Mouse (Mus musculus): Measurements from ENCODE around the gene Mthfd1l.

Mthfd1l gene

DNA sequence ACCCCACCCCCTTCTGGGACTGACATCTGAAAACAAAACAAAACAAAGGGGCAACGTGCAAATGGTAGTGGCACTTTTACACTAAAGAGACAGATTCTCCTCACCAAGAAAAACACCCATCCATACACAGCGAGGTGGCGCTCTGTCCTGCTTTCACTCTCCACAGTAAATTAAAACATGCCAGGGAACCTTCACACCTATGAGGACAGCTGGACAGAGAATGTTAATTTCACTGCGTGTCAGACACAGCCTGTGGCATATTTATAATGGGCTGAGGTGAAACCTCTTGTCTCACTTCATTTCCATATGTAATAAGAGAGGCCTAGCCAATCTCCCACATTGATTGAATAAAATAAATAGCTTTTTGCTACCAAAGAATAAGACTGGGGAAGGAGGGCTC, 146.4 kb downstream of the Mthfd1l start:
- CTCF ChIA-PET = no interaction called here

DNA sequence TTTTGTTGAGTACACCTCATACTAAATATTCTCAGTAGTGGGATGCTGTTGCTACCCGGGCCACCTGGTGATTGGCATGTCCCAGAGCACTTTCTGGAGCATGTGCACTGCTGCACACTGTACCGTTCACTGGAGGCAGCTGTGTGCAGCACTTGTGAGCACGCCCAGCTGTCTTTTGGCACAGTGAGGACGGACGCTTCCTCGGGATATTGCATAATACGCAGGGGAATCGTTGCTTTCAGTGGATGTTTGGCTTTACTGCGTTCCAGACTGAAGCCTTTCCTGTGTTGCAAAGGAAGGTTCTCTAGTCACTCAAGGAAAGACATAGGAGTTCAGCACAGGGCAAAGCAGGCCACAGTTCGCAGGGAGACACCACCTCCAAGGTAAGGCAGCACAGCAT, 147.8 kb downstream of the Mthfd1l start:
- CTCF ChIA-PET = no interaction called here

DNA sequence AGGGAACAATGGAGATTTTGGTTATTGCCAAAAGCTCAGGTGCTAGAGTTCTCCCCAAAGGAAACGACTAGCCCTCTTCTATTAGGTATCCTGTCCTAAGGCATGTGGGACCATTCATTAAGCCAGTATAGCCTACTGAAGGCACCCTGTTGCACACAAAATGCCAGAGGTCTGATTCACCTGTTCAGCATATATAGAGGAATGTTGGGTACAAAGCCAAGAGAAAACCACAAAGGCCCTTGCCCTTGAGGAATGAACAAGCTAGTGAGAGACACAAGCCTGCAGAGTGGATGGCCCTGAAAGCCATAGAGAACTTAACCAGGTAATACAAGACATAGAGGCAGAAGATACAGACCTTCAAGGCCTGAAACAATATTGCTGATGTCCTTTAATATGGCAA, 148.3 kb downstream of the Mthfd1l start:
- CTCF ChIA-PET = interaction anchor here (0.5 kb wide), 1 partner anchor 354 kb away, joined by 3 read pairs; no protein-coding TSS in a partner anchor

DNA sequence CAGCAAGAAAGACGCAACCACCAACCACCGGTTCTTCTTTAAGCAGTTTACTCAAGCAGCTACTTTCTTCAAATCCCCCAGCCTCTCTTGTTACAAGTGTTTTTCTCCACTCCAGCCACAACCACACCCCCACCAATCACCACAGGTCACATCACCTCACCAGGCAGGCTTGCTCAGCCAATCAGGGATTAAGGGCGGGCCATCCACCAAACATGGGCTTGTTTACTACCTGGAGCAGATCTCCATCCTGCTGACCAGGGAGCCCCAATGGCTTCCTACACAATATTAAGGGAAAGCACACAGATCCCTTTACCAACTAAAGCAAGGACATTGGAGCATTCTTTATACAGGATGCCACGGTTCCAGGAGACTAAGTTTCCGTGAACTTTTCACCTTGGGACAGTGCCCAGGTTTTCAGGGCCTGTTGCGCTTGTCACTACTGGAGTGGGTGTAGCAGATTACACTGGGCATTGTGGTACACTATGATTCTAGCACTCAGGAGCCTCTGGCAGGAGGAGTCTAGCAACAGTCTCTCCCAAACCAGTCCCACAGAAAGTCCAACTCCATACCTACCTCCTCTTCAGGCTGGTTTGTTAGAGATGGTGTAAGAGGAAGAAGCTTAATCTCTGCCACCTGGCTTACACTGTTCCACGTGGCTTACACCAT, 150.5 kb downstream of the Mthfd1l start:
- CTCF ChIA-PET = interaction anchor here (0.6 kb wide), 1 partner anchor 18 kb away, joined by 4 read pairs; no protein-coding TSS in a partner anchor

DNA sequence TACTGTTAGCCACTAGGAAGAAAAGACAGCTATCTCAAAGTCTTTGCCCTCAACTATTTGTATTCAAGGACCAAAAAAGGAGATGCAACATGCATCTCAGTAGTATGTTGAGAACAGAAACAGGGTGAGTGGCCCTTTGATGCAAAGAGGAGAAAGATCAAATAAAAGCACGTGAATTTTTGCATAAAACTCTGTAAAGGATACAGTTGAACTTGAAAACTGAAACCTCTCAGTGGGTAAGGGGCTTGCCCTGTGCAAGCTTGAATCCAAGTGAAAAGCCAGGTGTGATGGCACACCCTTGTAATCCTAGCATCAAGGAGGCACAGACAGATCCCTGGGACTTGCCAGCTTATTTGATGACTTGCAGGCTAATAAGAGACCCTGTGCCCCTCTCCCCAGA, 151.2 kb downstream of the Mthfd1l start:
- CTCF ChIA-PET = interaction anchor here (0.5 kb wide), 1 partner anchor 9 kb away, joined by 14 read pairs; no protein-coding TSS in a partner anchor

DNA sequence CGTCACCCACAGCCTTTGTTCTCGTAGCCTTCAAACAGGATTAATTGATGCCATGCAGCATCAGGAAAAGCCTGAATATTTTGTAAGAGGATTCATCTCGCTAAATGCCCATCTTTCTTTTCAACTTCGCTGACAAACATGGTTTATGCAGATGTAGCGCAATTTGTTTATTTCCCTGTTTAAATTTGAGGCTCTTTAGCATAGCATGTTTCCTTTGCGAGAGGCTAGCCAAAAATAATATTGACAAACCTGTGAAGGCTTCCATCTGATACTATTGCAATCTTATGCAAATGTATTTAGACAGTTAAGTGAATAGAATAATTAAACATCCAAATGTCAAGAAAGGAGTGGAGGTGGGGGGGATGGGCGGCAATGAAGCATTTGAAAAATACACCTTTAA, 152.3 kb downstream of the Mthfd1l start:
- CTCF ChIA-PET = no interaction called here

DNA sequence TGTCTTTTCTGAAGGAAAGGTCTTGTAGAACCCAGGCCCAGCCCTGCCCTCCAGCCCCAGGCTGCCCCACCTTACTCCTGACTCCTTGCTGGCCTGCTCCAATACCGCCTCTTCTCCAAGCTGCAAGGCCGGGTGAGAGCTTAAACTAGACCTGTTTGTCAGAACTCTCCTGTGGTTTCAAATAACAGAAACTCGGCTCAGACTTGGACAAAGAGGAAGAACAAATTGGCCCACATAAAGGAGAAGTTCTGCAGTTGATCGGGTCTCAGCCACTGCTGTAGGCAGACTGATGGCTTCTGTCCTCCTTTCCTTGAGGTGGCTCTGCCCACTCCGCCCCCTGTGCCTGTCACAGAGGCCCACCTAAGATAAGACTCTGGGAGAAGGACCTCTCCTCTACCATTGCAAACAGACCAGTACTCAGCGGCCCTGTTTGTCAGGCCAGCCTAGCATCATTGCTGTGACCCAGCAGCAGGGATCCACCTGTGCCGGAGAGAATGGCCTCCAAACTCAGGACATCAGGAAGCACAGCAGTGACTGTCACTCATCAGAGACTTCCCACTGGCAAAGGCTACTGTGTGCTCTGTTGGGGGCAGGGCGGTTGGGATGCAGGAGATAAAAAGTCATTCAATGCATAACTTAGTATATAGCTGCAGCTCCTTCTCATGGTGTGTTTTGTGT, 153.6 kb downstream of the Mthfd1l start:
- CTCF ChIA-PET = interaction anchor here (0.6 kb wide), 1 partner anchor 19 kb away, joined by 12 read pairs; no protein-coding TSS in a partner anchor

DNA sequence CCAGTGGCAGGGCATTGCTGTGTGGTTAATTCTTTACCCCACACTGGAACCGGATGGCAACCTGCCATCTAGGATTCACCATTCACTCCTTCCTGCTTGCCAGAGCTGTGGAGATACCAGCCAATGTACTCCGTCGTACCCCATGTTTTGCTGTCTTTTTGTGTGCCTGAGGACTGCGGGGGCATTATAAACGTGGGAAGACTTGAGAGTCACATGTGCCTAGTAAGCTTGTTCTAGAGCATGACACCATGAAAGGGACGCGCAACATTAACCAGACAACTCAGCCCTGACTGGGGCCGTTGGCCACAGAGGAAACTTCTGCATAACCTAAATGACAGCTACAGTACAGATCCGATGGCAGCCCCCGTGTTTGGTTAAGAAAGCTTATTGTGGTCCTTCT, 155.5 kb downstream of the Mthfd1l start:
- CTCF ChIA-PET = interaction anchor here (0.6 kb wide), 1 partner anchor 361 kb away, joined by 10 read pairs; no protein-coding TSS in a partner anchor

DNA sequence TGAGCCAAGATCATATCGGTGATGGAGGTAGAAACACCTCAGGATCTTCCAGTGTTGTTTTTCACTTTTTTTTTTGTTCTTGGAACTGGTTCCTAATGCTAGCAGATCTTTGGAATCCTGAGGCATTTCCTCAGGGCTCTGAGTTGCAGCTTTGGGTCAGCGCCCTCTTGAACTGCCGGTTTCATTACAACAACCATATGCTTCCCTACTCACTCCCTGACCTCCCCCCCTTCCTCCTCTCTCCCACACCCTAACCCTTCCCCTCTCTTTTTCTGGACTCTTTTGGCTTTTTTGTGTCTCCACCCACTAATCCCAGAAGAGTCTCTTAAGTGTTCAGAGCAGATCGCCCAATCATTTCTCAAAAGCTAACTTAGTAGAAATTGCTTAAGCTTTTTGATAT, 156.0 kb downstream of the Mthfd1l start:
- CTCF ChIA-PET = no interaction called here

DNA sequence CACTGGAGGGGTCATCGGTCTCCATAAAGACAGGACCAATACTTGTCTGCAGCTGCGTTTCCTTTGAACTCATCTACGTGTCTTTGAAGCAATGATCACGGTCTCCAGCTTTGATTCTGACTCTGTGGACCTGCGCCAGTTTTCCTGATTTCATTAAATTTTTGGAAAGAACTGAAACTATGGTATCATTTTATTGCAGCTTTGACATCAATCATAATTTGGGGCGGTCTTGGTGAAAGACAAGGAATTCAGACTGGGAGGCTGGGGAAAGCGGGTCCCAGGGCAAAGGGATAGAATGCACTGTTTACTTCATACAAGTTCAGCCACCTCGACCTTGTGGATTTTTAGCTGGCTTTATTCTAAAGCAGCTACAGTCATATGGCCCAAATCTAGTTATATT, 156.5 kb downstream of the Mthfd1l start:
- CTCF ChIA-PET = interaction anchor here (0.7 kb wide), 1 partner anchor 751 kb away, joined by 5 read pairs; no protein-coding TSS in a partner anchor

DNA sequence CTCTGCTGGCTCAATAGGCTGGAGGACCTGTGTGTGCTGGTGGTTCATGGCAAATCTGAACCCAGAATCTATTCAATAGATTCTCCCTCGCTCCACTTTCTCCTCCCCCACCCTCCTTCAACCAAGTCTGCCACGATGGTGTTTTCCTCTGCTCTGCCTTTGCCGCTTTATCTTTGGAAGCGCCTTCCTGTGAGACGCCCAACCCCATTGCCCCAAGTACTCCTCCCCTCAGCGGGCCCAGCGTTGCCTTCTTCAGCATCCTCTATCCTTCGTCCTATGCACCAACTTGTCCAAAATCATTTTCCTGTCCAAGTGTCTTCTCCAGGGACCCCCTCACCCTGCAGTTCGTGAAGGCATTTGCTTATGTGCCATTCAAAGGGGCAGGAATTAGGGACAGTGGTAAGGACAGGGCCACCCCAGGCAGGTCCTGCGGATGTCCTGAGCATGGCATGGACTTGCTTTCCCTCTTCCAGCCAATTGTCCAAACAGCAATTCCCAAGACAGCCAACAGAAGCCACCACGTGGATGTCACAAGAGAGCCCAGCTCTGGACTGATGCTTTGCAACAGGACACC, 157.2 kb downstream of the Mthfd1l start:
- CTCF ChIA-PET = interaction anchor here (0.7 kb wide), 1 partner anchor 751 kb away, joined by 5 read pairs; no protein-coding TSS in a partner anchor

DNA sequence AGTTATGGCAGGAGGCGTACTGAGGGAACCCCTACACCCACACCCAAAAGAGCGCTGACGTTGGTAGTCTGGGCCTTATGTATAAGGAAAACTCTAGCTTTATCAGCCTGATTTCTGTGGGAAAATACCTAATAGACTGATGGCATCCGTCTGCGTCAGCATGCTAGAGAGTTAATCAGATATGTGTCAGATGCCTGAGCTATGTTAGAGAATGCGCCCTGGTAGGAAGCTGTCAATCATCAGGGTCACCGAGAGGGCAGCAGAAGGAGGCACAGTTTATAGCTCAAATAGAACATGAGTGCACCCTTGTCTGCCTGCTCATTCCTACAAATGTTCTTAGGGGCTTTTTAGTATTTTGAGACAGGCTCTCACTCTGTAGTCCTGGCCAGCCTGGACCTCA, 159.8 kb downstream of the Mthfd1l start:
- CTCF ChIA-PET = no interaction called here

DNA sequence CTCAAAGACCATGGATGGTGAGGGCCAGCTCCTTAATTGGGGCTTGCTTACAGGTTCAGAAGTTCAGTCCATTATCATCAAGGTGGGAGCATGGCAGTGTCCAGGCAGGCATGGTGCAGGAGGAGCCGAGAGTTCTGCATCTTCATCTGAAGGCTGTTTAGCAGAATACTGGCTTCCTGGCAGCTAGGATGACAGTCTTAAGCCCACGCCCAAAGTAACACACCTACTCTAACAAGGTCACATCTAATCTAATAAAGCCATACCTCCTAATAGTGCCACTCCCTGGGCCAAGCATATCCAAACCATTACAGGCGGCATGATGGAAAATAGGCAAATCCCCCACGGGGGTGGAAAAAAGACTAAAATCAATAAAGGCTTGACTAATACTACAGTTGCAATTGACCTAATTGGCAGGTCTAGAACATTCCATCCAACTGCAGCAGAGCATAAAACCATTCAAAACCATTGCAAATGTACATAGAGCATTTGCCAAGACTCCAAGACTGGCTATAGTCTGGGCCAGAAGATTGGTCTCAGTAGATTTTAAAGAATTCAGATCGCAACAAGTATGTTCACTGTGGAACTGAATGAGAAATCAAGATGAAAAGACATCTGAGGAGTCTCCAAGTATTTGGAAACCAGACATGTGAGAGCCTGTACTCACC, 162.3 kb downstream of the Mthfd1l start:
- CTCF ChIA-PET = no interaction called here

DNA sequence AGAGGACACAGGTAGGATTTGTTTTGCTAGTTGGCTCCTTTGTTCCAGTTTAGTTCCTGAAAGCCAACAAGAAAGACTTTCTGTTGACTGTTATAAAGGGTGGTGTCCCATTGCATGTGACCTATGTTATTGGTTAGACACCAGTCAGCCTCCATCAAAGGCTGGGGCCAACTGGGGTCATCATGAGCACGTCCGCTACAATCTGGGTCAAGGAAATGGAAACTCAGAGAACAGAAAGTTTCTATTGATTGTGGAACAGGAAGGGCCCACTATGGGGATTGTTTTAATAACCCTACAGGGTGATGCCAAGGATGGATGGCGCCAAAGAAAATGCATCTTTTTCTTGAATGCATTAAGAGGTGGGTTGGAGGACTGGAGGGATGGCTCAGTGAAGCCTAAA, 166.6 kb downstream of the Mthfd1l start:
- CTCF ChIA-PET = no interaction called here

DNA sequence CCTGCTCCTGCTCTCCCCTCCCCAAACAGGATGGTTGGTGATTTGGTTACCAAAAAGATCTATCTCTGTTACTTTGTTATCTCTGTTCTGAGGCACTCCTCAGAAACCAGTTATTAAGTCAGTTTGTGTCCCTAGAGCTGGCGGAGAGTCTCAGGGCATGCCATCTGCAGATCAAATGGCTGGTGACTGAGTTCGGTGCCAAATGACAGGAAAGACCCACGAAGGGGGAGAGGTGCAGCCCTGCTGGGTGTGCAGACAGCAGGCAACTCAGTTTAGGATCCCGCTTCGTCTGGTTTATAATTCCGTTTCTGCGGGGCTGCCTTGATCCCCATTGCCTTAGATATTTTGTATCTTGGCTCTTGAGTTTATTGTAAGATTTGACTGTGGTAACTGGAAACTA, 168.8 kb downstream of the Mthfd1l start:
- CTCF ChIA-PET = interaction anchor here (0.7 kb wide), 1 partner anchor 18 kb away, joined by 4 read pairs; no protein-coding TSS in a partner anchor

DNA sequence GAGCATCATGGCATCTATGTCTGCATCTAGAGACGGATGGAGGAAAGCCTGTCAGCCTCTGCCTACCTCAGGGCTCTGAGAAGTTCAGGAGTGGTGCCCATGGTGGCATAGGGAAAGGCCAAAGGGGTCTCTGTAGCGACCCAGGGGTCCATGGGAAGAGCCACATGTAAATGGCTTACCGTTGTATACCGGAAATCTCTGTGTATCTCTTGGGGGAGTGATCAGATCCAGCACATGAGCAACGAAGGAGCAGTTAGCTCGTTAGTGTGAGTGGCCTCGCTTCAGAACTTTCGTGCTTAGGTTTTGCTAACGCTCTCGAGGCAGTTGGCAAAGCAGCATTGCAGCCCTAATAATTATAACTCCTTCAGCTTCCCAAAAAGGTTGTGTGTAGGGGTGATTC, 169.9 kb downstream of the Mthfd1l start:
- CTCF ChIA-PET = no interaction called here

DNA sequence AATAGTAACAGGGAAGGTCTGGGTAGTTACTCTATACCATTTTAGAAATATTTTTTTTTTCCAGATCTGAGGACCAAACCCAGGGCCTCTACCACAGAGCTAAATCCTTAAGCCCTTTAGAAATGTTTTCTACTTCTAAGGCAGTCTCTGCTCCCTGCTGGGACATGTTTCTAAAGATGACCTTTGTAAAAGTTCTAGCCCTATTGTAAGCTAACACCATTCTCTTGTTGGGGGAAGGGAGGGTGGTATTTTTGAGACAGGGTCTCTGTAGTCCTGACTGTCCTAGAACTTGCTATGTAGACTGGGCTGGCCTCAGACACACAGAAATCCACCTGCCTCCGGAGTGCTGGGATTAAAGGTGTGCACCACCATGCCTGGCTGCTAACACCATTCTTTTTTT, 170.5 kb downstream of the Mthfd1l start:
- CTCF ChIA-PET = no interaction called here

DNA sequence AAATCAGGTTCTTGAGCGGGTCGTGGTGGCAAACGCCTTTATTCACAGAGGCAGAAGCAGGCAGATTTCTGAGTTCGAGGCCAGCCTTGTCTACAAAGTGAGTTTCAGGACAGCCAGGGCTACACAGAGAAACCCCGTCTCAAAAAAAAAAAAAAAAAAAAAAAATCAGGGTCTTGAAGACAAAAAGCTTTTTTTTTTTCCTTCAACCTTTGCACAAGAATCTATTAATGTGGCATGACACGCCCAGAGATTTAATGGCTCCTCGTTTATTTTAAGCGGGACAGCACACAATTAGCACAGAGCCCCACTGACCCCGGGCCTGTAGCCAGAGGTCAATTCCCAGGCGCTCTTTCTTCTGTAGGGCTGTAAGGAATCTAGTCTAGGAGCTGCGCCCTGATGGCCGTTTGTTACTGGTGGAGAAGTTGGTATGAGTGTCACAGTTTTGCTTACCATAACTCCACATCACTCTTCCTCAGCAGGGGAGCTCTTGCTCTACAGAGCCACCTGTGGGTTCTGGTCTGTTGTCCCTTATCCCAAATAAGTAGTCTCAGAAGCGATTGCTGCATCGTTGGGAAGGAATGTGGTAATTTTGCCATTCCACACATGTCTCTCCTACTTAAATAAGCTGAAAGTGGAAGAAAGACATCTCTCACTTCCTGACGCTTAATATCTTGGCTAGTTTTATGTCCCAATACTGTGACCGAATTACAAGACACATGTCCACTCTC, 172.3 kb downstream of the Mthfd1l start:
- CTCF ChIA-PET = interaction anchor here (0.8 kb wide), 1 partner anchor 18 kb away, joined by 12 read pairs; no protein-coding TSS in a partner anchor

DNA sequence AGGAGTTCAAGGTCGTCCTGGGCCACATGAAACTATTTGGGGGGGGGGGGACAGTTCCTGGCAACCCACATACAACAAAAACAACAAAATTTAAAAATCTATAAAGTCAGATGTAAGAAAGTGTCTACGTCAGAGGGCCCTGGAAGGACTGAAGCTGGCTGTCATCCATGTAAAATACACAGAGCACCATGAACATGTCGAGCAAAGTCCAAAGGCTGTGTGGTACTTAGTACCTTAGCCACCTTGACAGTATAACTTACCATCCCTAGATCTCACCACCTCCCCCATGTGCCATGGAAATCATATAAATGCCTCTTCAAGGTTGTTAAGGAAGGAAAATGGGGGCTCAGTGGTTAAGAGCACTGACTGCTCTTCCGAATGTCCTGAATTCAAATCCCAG, 174.0 kb downstream of the Mthfd1l start:
- CTCF ChIA-PET = no interaction called here

DNA sequence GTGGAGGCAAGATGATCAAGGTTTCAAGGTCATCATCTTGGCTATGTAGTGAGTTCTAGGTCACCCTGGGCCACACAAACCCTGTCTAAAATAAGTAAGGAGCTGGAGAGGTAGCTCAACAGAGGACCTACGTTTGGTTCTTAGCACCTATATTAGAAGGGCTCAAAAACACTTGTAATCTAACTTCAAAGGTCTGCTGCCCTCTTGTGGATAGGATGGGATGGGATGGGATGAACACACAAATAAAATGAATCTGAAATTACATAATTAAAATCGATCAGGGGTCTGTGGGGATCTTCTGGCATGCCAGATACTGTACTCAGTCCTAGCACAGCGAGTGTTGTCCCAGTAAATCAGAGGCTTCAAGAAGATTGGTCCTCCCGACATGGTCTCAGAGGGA, 178.2 kb downstream of the Mthfd1l start:
- CTCF ChIA-PET = no interaction called here
